ENCODE assay signal across 8 mouse cellular contexts in the genomic region with DNA sequence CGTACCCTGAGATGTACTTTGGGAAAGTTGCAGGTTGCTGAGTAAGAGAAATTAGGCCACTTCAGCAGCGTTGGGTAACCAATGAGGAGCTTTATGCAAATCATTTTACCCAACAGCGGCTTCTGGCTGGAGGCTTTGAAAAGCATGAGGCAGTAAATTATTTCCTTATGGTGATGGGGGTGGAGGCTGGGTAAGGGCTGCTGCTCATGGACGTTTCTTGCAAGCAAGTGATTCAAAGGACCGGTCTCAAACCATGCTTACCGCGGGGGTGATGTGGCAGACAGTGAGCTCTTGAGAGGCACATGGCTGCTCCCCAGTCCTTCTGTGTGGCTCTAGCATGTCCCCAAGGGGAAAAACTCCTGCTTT. TPM values are rescaled to one million over a fixed set of nuclear protein-coding genes. Genes with fewer than 3 reads are reported as not detected.
A peak's percentile ranks its signal among the peaks of the same experiment; 100 is the strongest.
DNase-seq lines count a peak whose midpoint lies in the region; ATAC-seq and TF ChIP-seq lines count a peak whose summit lies in the region.

No protein-coding gene starts in this region.

- POLR2A ChIA-PET in Patski (lab: Charles Lee) = no interaction called here

- intact Hi-C loops in heart, postnatal 36 days (cut with DNase I) = no loop called here

- peak; percentile 46 for DNase-seq in 416B (ENCODE audit: low read depth)
- peak; percentile 28 for DNase-seq in Patski (ENCODE audit: low read depth, low spot score)
- peak; percentile 25 to 39 for DNase-seq in heart, postnatal 36 days
- DNase-seq in kidney, postnatal 4 days = peak; percentile 64 to 78
- peak; percentile 68 to 76 for DNase-seq in lung, postnatal 4 days
- peak; percentile 79 for DNase-seq in retina, postnatal 1 day
- no peak for DNase-seq in cerebellum, postnatal 36 days

- ATAC-seq in Patski = peak; percentile 95
- peak; percentile 74 for ATAC-seq in erythroblast, adult 5-6 weeks (replicated peaks; ENCODE audit: low FRiP score, poor library complexity, severe bottlenecking)

- CTCF ChIA-PET in Patski (lab: Charles Lee) = interaction anchor here (1.0 to 1.5 kb wide), 2 partner anchors 22 kb away, joined by 3 read pairs; no protein-coding TSS in a partner anchor

- no peak for TF ChIP-seq CTCF in Patski (IDR thresholded peaks at IDR 0.05)

- in situ Hi-C loops in Patski (cut with MboI; ENCODE audit: low pct_unique_long_range_greater_than_20kb) = no loop called here

- no peaks in the 10 kb centered on the region for H3K27me3 ChIP-seq in Patski

RNA-seq across cellular contexts. Expression of gene Serinc5, which starts 26.0 kb away (rescaled TPM):
- 13.8 TPM for polyA plus RNA-seq in Patski (2021)
- 34.7 and 41.3 TPM in 2 replicates for total RNA-seq in erythroblast, adult 5-6 weeks (2015; ENCODE audit: low replicate concordance)
- total RNA-seq in erythroblast, adult 5-6 weeks (2017; ENCODE audit: low replicate concordance) = 42.4 and 50.7 TPM in 2 replicates
- total RNA-seq in heart, postnatal 36 days (2021) = 10 to 100 TPM; 15.4 to 18.5 TPM

Comparison
In these comparisons a context has a peak if more than half of its experiments do, and no peak if none do; other contexts are left out.
1. DNase-seq: peak in 416B (single experiment), Patski (single experiment), heart, postnatal 36 days (2 of 2), kidney, postnatal 4 days (2 of 2), lung, postnatal 4 days (2 of 2) and retina, postnatal 1 day (single experiment); none in cerebellum, postnatal 36 days (0 of 2).